Mouse (Mus musculus): ENCODE results near the gene Fgfr4.

Gene Fgfr4

DNA sequence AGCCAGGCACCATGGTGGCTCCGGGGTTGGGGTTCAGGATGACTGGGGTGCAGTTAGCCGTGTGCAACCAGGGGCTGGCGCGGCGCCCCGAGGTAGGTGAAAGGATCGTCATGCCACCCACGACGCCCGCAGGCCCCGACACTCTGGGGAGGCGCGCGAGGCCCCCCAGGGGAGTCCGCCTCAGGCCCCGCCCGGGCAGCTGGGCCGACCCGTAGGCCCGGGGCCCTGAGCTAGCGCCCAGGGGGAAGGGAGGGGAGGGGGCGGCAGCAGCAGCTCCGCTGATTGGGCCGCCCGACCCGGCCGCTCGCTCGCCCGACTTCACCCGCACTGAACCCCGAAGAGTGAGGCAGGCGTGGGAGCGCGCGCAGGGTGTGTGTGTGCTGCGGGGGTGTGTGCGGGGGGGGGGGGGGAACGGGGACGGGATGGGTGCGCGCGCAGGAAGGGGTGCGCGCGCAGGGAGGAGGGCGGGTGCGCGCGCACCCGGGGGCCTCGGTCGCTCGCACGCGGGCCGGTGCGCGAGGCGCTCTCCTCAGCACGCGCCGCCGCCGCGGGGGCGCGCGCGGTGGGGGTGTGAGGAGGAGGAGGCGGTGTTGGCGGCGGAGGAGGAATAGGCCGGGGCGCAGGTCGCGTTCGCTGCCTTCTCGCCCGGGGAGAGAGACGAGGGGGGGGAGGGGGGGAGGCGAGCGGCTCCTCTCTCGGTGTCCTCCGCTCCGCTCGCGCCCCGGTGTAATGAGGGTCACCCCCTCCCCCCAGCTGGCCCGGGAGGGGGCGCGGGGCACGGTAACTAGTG is 59.0 kb downstream of the Fgfr4 start:
- DNase-seq, result peak; percentile 95

DNA sequence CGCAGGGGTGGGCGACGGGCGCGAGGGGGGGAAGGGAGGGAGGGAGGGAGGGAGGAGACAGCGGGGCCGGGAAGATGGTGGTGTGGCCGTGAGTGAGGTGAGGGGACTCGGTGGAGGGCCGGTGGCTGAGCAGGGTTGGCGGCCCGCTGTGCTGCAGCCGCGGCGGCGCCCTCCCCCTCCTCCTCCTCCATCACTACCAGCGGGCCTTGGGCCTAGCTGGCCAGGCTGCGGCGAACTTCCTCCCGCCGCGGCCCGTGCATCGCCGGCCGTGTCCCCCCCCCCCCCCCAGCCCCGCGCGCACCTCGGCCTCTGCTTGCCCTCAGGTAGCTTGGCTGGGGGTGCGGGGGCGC is 59.5 kb downstream of the Fgfr4 start:
- DNase-seq, result no peak

DNA sequence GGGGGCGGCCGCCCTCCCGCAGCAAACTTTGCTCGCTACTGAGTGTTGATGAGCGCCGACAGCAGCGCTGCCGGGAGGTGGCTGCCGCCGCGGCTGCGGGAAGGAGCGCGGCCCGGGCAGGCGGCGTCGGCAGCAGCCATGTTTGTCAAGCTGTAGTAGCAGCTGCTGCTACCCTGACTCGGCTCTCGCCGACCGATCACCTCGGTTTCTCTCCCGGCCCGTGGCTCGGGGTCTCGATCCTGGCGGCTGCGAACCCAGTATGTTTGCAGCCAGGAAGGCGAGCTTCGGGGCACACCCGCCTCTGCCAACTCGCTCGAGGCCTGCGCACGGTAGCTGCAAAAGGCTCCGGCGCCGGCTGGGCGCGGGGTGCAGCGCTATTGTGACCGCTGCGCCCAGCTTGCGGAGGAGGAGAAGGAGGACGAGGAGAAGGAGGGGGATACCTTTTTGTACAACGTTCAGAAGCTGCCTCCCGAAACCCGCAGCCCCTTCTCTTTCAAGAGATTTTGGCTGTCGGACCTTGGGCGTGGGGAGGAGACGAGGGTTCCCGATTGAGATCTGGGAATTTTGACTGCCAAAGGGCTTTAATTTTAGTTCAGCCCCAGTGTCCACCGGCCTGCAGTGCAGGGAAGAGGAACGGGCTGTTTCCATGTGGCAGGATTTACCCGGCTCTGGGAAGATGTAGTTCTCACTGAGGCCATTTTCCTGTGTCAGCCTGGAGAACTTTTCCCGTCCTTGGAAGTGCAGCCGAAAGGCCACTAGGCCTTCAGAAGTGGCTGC is 60.1 kb downstream of the Fgfr4 start:
- DNase-seq, result peak; percentile 75

DNA sequence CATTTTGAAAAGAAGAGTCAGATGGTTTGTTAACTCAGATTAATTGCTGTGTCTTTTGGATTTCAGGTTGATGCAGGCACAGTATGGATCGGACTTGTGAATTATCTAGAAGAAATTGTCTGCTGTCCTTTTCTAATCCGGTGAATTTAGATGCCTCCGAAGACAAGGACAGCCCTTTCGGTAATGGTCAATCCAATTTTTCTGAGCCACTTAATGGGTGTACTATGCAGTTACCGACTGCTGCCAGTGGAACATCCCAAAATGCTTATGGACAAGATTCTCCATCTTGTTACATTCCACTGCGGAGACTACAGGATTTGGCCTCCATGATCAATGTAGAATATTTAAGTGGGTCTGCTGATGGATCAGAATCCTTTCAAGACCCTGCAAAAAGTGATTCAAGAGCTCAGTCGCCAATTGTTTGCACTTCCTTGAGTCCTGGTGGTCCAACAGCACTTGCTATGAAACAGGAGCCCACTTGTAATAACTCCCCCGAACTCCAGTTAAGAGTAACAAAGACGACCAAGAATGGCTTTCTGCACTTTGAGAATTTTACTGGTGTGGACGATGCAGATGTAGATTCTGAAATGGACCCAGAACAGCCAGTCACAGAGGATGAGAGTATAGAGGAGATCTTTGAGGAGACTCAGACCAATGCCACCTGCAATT is 60.8 kb downstream of the Fgfr4 start:
- no peak for DNase-seq
